Mouse (Mus musculus) heart, embryonic 12.5 days (tissue): ENCODE measurements around the gene Sv2c. TPM values are rescaled to one million over a fixed set of nuclear protein-coding genes. Genes with fewer than 3 reads are reported as not detected.

Experiments used
- ATAC-seq: fragments of 200-750 bp; cut with Nextera tagmentation; 2 replicates; pipeline ENCODE4 v1.8.0; 2017; ENCODE audit warnings: moderate TSS enrichment, moderate library complexity; ENCODE audit not compliant: insufficient number of reproducible peaks, low FRiP score
- H3K27ac ChIP-seq: fragments of 300-500 bp; sonication (generic); 2 replicates; pipeline ENCODE4 v1.5.1; 2016; ENCODE audit warnings: mild to moderate bottlenecking, moderate library complexity; ENCODE audit not compliant: poor library complexity, severe bottlenecking
- H3K27me3 ChIP-seq: fragments of 300-500 bp; sonication (generic); replicated peaks from 2 replicates; pipeline ENCODE4 v1.6.1; 2016; ENCODE audit warnings: mild to moderate bottlenecking, moderate library complexity
- H3K36me3 ChIP-seq: fragments of 300-500 bp; sonication (generic); 2 replicates; pipeline ENCODE4 v1.6.1; 2016; ENCODE audit warnings: mild to moderate bottlenecking, moderate library complexity
- H3K4me1 ChIP-seq: fragments of 300-500 bp; sonication (generic); replicated peaks from 2 replicates; pipeline ENCODE4 v1.6.1; 2016; ENCODE audit warnings: mild to moderate bottlenecking
- H3K4me2 ChIP-seq: fragments of 300-500 bp; sonication (generic); 2 replicates; pipeline ENCODE4 v1.6.1; 2016; ENCODE audit warnings: mild to moderate bottlenecking, moderate library complexity
- H3K4me3 ChIP-seq: fragments of 300-500 bp; sonication (generic); 2 replicates; pipeline ENCODE4 v1.5.1; 2016; ENCODE audit warnings: mild to moderate bottlenecking
- H3K9ac ChIP-seq: fragments of 300-500 bp; sonication (generic); 2 replicates; pipeline ENCODE4 v1.6.1; 2016; ENCODE audit warnings: mild to moderate bottlenecking, moderate library complexity
- H3K9me3 ChIP-seq: fragments of 300-500 bp; sonication (generic); replicated peaks from 2 replicates; pipeline ENCODE4 v1.6.1; 2016; ENCODE audit warnings: mild to moderate bottlenecking, moderate library complexity
- WGBS: fragments of 180-500 bp; shearing (Covaris S2); methylation state at CpG from one replicate; pipeline ENCODE4 v1.1.7; 2016; 5-methylcytosine and 5-hydroxymethylcytosine counted together
- polyA plus RNA-seq: library from polyadenylated mRNA; unstranded; fragments of >200 nt; fragmentation: Nextera tagmentation; extraction: Ambion mirVana; gene quantifications from 2 replicates; pipeline ENCODE4 v1.2.1, GENCODE M21; 2016

Sv2c gene
- polyA plus RNA-seq, 1 experiment from 2014 or later: 1.3 TPM

- no peak overlapping the region for H3K9ac ChIP-seq
- H3K27ac ChIP-seq: no peak overlapping the region
- H3K4me3 ChIP-seq: no peak overlapping the region
- peaks cover 4% of the 10 kb centered on the region; the same call in 1 of the 2 replicates for H3K9me3 ChIP-seq
- H3K4me1 ChIP-seq: no peaks in the 10 kb centered on the region
- H3K27me3 ChIP-seq: no peaks in the 10 kb centered on the region
- no peak for ATAC-seq
- H3K4me2 ChIP-seq: no peak overlapping the region
- WGBS: 66% methylated on average over 5 of the region's 5 CpGs
- no peaks in the 10 kb centered on the region for H3K36me3 ChIP-seq
Measured at GRCm38 (mm10) chr13:96045396-96045795, 87.0 kb downstream of the Sv2c start.

GRCm38 (mm10) chr13:96040275-96041042 lies 91.9 kb downstream of the Sv2c start:
- Histone ChIP-seq H3K4me1 (no peaks in the 10 kb centered on the region), H3K36me3 (no peaks in the 10 kb centered on the region), H3K4me2 (no peak overlapping the region), H3K4me3 (no peak overlapping the region), H3K9ac (no peak overlapping the region), H3K27ac (no peak overlapping the region), H3K9me3 (peaks cover 4% of the 10 kb centered on the region; the same call in 1 of the 2 replicates), H3K27me3 (no peaks in the 10 kb centered on the region)
- 70% methylated on average over 11 of the region's 11 CpGs for WGBS
- no peak for ATAC-seq

GRCm38 (mm10) chr13:96039536-96039935 lies 92.8 kb downstream of the Sv2c start:
- peaks cover 4% of the 10 kb centered on the region; the same call in 1 of the 2 replicates for H3K9me3 ChIP-seq
- H3K4me3 ChIP-seq: no peak overlapping the region
- no peak for ATAC-seq
- no peaks in the 10 kb centered on the region for H3K27me3 ChIP-seq
- H3K27ac ChIP-seq: no peak overlapping the region
- no peak overlapping the region for H3K4me2 ChIP-seq
- 29% methylated on average over 1 of the region's 1 CpGs for WGBS
- H3K4me1 ChIP-seq: no peaks in the 10 kb centered on the region
- no peaks in the 10 kb centered on the region for H3K36me3 ChIP-seq
- no peak overlapping the region for H3K9ac ChIP-seq

- no peak overlapping the region for H3K4me3 ChIP-seq
- 0 out of 2 replicates have a peak overlapping the region, but pooled peaks have one; percentile 24 for H3K4me2 ChIP-seq
- ATAC-seq: no peak
- H3K27me3 ChIP-seq: no peaks in the 10 kb centered on the region; the same call in 1 of the 2 replicates
- no peak overlapping the region for H3K27ac ChIP-seq
- WGBS: 51% methylated on average over 19 of the region's 19 CpGs
- H3K9ac ChIP-seq: no peak overlapping the region
- no peaks in the 10 kb centered on the region for H3K36me3 ChIP-seq
- H3K9me3 ChIP-seq: no peaks in the 10 kb centered on the region; the same call in 1 of the 2 replicates
- H3K4me1 ChIP-seq: no peaks in the 10 kb centered on the region
Measured at GRCm38 (mm10) chr13:96030368-96031223, 101.8 kb downstream of the Sv2c start.

GRCm38 (mm10) chr13:96023858-96024257 lies 108.5 kb downstream of the Sv2c start:
- 79% methylated on average over 11 of the region's 11 CpGs for WGBS
- no peaks in the 10 kb centered on the region for H3K4me1 ChIP-seq
- no peak overlapping the region for H3K27ac ChIP-seq
- H3K4me2 ChIP-seq: no peak overlapping the region
- no peak for ATAC-seq
- H3K4me3 ChIP-seq: no peak overlapping the region
- no peaks in the 10 kb centered on the region for H3K27me3 ChIP-seq
- no peaks in the 10 kb centered on the region for H3K36me3 ChIP-seq
- no peak overlapping the region for H3K9ac ChIP-seq
- H3K9me3 ChIP-seq: no peaks in the 10 kb centered on the region; the same call in 1 of the 2 replicates

- WGBS: 78% methylated on average over 3 of the region's 3 CpGs
- no peaks in the 10 kb centered on the region for H3K27me3 ChIP-seq
- no peak overlapping the region for H3K27ac ChIP-seq
- ATAC-seq: no peak
- no peaks in the 10 kb centered on the region for H3K9me3 ChIP-seq
- H3K4me1 ChIP-seq: 0 out of 2 replicates have a peak, but pooled peaks cover 7% of the 10 kb centered on the region
- H3K4me3 ChIP-seq: no peak overlapping the region
- no peak overlapping the region for H3K9ac ChIP-seq
- no peak overlapping the region for H3K4me2 ChIP-seq
- H3K36me3 ChIP-seq: no peaks in the 10 kb centered on the region
Measured at GRCm38 (mm10) chr13:96015516-96015915, 116.9 kb downstream of the Sv2c start.

- no peak overlapping the region for H3K4me2 ChIP-seq
- no peak overlapping the region for H3K9ac ChIP-seq
- H3K4me3 ChIP-seq: no peak overlapping the region
- H3K4me1 ChIP-seq: 0 out of 2 replicates have a peak, but pooled peaks cover 7% of the 10 kb centered on the region
- H3K27me3 ChIP-seq: no peaks in the 10 kb centered on the region
- peak; percentile 64; the same call in 1 of the 2 replicates for ATAC-seq
- H3K36me3 ChIP-seq: no peaks in the 10 kb centered on the region
- WGBS: 33% methylated on average over 11 of the region's 11 CpGs
- no peak overlapping the region for H3K27ac ChIP-seq
- no peaks in the 10 kb centered on the region for H3K9me3 ChIP-seq
Measured at GRCm38 (mm10) chr13:96010861-96011511, 121.4 kb downstream of the Sv2c start.

GRCm38 (mm10) chr13:96008975-96009374 lies 123.4 kb downstream of the Sv2c start:
- H3K27ac ChIP-seq: no peak overlapping the region
- no peaks in the 10 kb centered on the region for H3K9me3 ChIP-seq
- 79% methylated on average over 9 of the region's 9 CpGs for WGBS
- 0 out of 2 replicates have a peak, but pooled peaks cover 7% of the 10 kb centered on the region for H3K4me1 ChIP-seq
- ATAC-seq: no peak
- H3K9ac ChIP-seq: no peak overlapping the region
- no peak overlapping the region for H3K4me2 ChIP-seq
- H3K36me3 ChIP-seq: no peaks in the 10 kb centered on the region
- H3K4me3 ChIP-seq: no peak overlapping the region
- no peaks in the 10 kb centered on the region for H3K27me3 ChIP-seq

- H3K27me3 ChIP-seq: no peaks in the 10 kb centered on the region
- H3K9ac ChIP-seq: no peak overlapping the region
- no peaks in the 10 kb centered on the region for H3K9me3 ChIP-seq
- H3K4me1 ChIP-seq: 0 out of 2 replicates have a peak, but pooled peaks cover 7% of the 10 kb centered on the region
- 33% methylated on average over 3 of the region's 3 CpGs for WGBS
- no peak overlapping the region for H3K4me3 ChIP-seq
- no peaks in the 10 kb centered on the region for H3K36me3 ChIP-seq
- no peak for ATAC-seq
- no peak overlapping the region for H3K27ac ChIP-seq
- no peak overlapping the region for H3K4me2 ChIP-seq
Measured at GRCm38 (mm10) chr13:96008154-96008553, 124.2 kb downstream of the Sv2c start.

GRCm38 (mm10) chr13:96003539-96003938 lies 128.8 kb downstream of the Sv2c start:
- Histone ChIP-seq H3K9me3 (no peaks in the 10 kb centered on the region), H3K27ac (no peak overlapping the region), H3K9ac (no peak overlapping the region), H3K36me3 (no peaks in the 10 kb centered on the region), H3K4me3 (no peak overlapping the region), H3K27me3 (no peaks in the 10 kb centered on the region), H3K4me2 (no peak overlapping the region), H3K4me1 (no peaks in the 10 kb centered on the region)
- no peak for ATAC-seq
- WGBS: 76% methylated on average over 3 of the region's 3 CpGs

GRCm38 (mm10) chr13:96002475-96002874 lies 129.9 kb downstream of the Sv2c start:
- no peak overlapping the region for H3K4me3 ChIP-seq
- H3K27me3 ChIP-seq: no peaks in the 10 kb centered on the region
- no peaks in the 10 kb centered on the region for H3K9me3 ChIP-seq
- H3K27ac ChIP-seq: no peak overlapping the region
- no peak for ATAC-seq
- no peaks in the 10 kb centered on the region for H3K4me1 ChIP-seq
- H3K36me3 ChIP-seq: no peaks in the 10 kb centered on the region
- no peak overlapping the region for H3K4me2 ChIP-seq
- no peak overlapping the region for H3K9ac ChIP-seq
- WGBS: 30% methylated on average over 5 of the region's 5 CpGs
